Mouse (Mus musculus) spleen, adult 2 months (tissue): ENCODE results near the gene Lpin2.

Source experiments
- CTCF ChIP-seq: fragments of 200-500 bp; IDR thresholded peaks from 2 replicates; pipeline ENCODE4 v1.5.1; 2011; ENCODE audit warnings: mild to moderate bottlenecking, inconsistent platforms; ENCODE audit not compliant: insufficient read depth, insufficient read length, insufficient replicate concordance; ENCODE audit errors: extremely low read depth
- POLR2A ChIP-seq: fragments of 200-500 bp; IDR thresholded peaks from 2 replicates; pipeline ENCODE4 v1.6.1; 2011; ENCODE audit warnings: low read depth, low read length, inconsistent platforms

- no peak for TF ChIP-seq POLR2A
- no peak for TF ChIP-seq CTCF
Measured at GRCm38 (mm10) chr17:71233210-71233609, 50.9 kb downstream of the Lpin2 start.
